Mouse (Mus musculus): ENCODE results near the gene Kif16b. TPM values are rescaled to one million over a fixed set of nuclear protein-coding genes. Genes with fewer than 3 reads are reported as not detected.

The Kif16b gene
- total and polyA plus RNA-seq, 2 experiments, result 5.8 to 18.4 TPM

DNA sequence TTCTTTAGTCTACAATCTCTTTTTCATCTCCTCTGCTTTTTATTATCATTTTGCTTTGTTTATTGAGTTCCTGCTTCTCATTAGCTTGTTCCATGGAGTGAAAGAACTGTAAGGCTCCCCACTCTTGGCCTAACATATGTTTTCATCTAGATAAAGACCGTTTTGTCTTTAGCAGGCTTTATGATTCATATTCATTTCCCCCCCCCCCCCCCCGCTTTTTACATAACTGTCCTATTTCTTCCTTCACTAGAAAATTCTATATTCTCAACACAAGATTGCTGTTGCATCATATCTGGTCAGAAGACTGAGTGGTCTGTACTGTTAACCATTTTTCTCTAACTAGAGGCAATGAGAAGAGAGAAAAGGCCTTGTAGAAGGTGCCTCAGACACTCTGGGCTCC, 137.1 kb downstream of the Kif16b start:
- Histone ChIP-seq H3K4me3 (ENCODE audit: insufficient read depth, low read depth, low read length) (no peak overlapping the region), H3K79me2 (ENCODE audit: control insufficient read depth, insufficient read depth, low read length) (no peaks in the 10 kb centered on the region), H3K27ac (replicated peaks; ENCODE audit: insufficient read depth, low read depth, low read length) (no peak overlapping the region), H3K4me1 (ENCODE audit: control insufficient read depth, insufficient read depth, low read length) (no peaks in the 10 kb centered on the region; the same call in 1 of the 2 replicates), H3K36me3 (ENCODE audit: control insufficient read depth, insufficient read depth, low read length) (no peaks in the 10 kb centered on the region), H3K9ac (ENCODE audit: low read depth, low read length) (no peak overlapping the region), H3K27me3 (ENCODE audit: control insufficient read depth, insufficient read depth, low read length) (no peaks in the 10 kb centered on the region)
- TF ChIP-seq CTCF (IDR thresholded peaks at IDR 0.05; ENCODE audit: low read depth, low read length) (no peak), POLR2A (IDR thresholded peaks at IDR 0.05; ENCODE audit: extremely low read depth, insufficient read depth, low read length) (no peak)
- 87% methylated on average over 2 of the region's 2 CpGs for WGBS
- DNase-seq (ENCODE audit: extremely low read depth, low read depth, low spot score), result no peak

DNA sequence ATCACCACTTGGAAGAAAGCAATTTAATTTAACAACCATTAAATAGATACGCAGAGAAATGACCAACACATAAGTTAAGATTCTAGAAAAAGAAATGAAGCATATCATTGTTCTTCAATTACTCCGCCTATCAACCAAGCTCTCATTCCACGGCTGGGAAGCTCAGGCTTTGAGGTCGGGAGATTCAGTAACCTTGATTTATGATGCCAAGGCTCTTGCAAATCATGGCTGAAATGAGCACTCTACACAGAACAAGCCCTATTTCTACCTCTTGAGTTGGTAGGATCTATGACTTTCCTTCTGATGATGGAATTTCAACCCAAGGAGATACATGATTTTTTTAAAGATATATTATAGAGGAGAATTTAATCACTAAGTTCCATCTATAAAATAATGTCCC, 140.5 kb downstream of the Kif16b start:
- Histone ChIP-seq H3K4me3 (ENCODE audit: insufficient read depth, low read depth, low read length) (no peak overlapping the region), H3K27ac (replicated peaks; ENCODE audit: insufficient read depth, low read depth, low read length) (no peak overlapping the region), H3K79me2 (ENCODE audit: control insufficient read depth, insufficient read depth, low read length) (no peaks in the 10 kb centered on the region), H3K9ac (ENCODE audit: low read depth, low read length) (no peak overlapping the region), H3K36me3 (ENCODE audit: control insufficient read depth, insufficient read depth, low read length) (no peaks in the 10 kb centered on the region; the same call in 1 of the 2 replicates), H3K4me1 (ENCODE audit: control insufficient read depth, insufficient read depth, low read length) (no peaks in the 10 kb centered on the region), H3K27me3 (ENCODE audit: control insufficient read depth, insufficient read depth, low read length) (no peaks in the 10 kb centered on the region)
- DNase-seq (ENCODE audit: extremely low read depth, low read depth, low spot score), result no peak
- TF ChIP-seq CTCF (IDR thresholded peaks at IDR 0.05; ENCODE audit: low read depth, low read length) (no peak), POLR2A (IDR thresholded peaks at IDR 0.05; ENCODE audit: extremely low read depth, insufficient read depth, low read length) (no peak)
- WGBS, result 88% methylated on average over 4 of the region's 4 CpGs

DNA sequence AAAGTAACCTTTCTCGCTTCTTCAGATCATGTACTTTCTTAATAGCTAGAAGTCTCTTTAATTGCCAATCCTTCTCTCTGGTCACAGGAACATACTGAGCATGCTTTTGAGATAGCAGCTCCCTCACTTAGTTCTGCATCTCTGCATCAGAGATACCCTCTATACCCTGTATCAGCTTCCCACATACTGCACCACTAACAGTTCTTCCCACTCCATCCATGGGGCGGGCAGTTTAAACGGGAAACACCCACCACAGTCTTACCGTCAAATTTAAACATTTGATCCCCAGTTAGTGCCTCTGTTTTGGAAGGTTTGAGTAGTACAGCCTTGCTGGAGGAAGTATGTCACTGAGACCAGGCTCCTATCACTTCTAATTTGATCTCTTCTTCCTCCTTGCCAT, 142.1 kb downstream of the Kif16b start:
- 95% methylated on average over 4 of the region's 4 CpGs for WGBS
- Histone ChIP-seq H3K4me3 (ENCODE audit: insufficient read depth, low read depth, low read length) (no peak overlapping the region), H3K27me3 (ENCODE audit: control insufficient read depth, insufficient read depth, low read length) (no peaks in the 10 kb centered on the region), H3K27ac (replicated peaks; ENCODE audit: insufficient read depth, low read depth, low read length) (no peak overlapping the region), H3K79me2 (ENCODE audit: control insufficient read depth, insufficient read depth, low read length) (no peaks in the 10 kb centered on the region), H3K36me3 (ENCODE audit: control insufficient read depth, insufficient read depth, low read length) (peaks cover 3% of the 10 kb centered on the region), H3K9ac (ENCODE audit: low read depth, low read length) (no peak overlapping the region), H3K4me1 (ENCODE audit: control insufficient read depth, insufficient read depth, low read length) (no peaks in the 10 kb centered on the region)
- no peak for DNase-seq (ENCODE audit: extremely low read depth, low read depth, low spot score)
- TF ChIP-seq CTCF (IDR thresholded peaks at IDR 0.05; ENCODE audit: low read depth, low read length), result no peak
- TF ChIP-seq POLR2A (IDR thresholded peaks at IDR 0.05; ENCODE audit: extremely low read depth, insufficient read depth, low read length), result no peak

DNA sequence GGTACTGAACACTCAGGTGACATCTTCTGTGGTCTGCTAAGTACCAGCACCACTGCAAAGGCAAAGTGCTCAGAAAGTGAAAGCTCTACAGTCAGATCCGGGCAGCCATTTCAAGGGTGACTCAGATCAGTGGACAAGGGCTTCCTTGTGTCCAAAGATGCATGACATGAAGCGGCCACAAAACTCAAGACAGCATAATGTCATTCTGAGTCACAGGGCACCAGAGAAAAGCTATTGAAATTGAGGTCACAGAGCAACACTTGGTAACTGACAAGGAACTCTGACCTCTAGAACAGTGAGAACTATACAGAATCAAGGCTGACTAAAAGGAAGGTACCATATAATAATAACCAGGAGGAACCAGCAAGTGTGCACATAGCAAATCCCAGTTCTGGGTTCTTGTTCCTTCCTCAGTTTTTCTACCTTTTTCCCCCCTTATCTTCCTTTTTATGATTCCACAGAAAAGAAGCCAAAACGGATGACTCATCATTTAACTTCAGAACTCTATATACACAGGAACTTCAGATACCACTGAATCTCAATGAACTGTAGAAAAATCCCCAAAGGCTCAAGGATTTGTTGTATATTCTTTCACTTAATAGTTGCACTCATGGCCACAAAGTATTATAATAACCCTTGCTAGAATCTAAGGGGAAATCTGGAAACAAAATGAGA, 143.1 kb downstream of the Kif16b start:
- Histone ChIP-seq H3K27me3 (ENCODE audit: control insufficient read depth, insufficient read depth, low read length) (no peaks in the 10 kb centered on the region), H3K27ac (replicated peaks; ENCODE audit: insufficient read depth, low read depth, low read length) (no peak overlapping the region), H3K79me2 (ENCODE audit: control insufficient read depth, insufficient read depth, low read length) (no peaks in the 10 kb centered on the region), H3K9ac (ENCODE audit: low read depth, low read length) (no peak overlapping the region), H3K36me3 (ENCODE audit: control insufficient read depth, insufficient read depth, low read length) (peaks cover 3% of the 10 kb centered on the region), H3K4me3 (ENCODE audit: insufficient read depth, low read depth, low read length) (no peak overlapping the region), H3K4me1 (ENCODE audit: control insufficient read depth, insufficient read depth, low read length) (no peaks in the 10 kb centered on the region)
- DNase-seq (ENCODE audit: extremely low read depth, low read depth, low spot score), result peak; percentile 4
- 85% methylated on average over 3 of the region's 3 CpGs for WGBS
- TF ChIP-seq CTCF (IDR thresholded peaks at IDR 0.05; ENCODE audit: low read depth, low read length) (no peak), POLR2A (IDR thresholded peaks at IDR 0.05; ENCODE audit: extremely low read depth, insufficient read depth, low read length) (no peak)

DNA sequence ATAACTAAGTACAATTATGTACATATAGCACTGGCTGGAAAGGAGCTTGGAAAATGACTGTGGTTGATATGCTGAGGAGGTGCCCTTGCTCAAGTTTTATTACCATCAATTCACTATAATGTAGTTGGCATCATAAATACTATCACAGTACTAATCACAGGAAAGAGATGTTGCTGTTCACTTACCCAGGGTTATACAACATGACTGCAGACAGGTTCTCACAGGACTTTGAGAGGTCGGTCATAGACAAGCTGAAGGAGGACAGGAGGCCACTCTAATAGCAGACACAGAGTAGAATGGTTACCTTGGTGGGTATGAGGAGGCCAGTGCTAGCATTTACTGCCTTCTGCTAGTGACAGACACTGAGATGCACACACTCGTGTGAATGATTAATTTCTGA, 162.0 kb downstream of the Kif16b start:
- DNase-seq (ENCODE audit: extremely low read depth, low read depth, low spot score), result no peak
- no peak for TF ChIP-seq POLR2A (IDR thresholded peaks at IDR 0.05; ENCODE audit: extremely low read depth, insufficient read depth, low read length)
- no peak for TF ChIP-seq CTCF (IDR thresholded peaks at IDR 0.05; ENCODE audit: low read depth, low read length)
- H3K4me3 ChIP-seq (ENCODE audit: insufficient read depth, low read depth, low read length), result no peak overlapping the region
- no peaks in the 10 kb centered on the region for H3K4me1 ChIP-seq (ENCODE audit: control insufficient read depth, insufficient read depth, low read length)
- H3K9ac ChIP-seq (ENCODE audit: low read depth, low read length), result no peak overlapping the region
- no peak overlapping the region for H3K27ac ChIP-seq (replicated peaks; ENCODE audit: insufficient read depth, low read depth, low read length)
- 82% methylated on average over 2 of the region's 2 CpGs for WGBS
- no peaks in the 10 kb centered on the region for H3K27me3 ChIP-seq (ENCODE audit: control insufficient read depth, insufficient read depth, low read length)
- H3K36me3 ChIP-seq (ENCODE audit: control insufficient read depth, insufficient read depth, low read length), result peaks cover 10% of the 10 kb centered on the region
- no peaks in the 10 kb centered on the region for H3K79me2 ChIP-seq (ENCODE audit: control insufficient read depth, insufficient read depth, low read length)

DNA sequence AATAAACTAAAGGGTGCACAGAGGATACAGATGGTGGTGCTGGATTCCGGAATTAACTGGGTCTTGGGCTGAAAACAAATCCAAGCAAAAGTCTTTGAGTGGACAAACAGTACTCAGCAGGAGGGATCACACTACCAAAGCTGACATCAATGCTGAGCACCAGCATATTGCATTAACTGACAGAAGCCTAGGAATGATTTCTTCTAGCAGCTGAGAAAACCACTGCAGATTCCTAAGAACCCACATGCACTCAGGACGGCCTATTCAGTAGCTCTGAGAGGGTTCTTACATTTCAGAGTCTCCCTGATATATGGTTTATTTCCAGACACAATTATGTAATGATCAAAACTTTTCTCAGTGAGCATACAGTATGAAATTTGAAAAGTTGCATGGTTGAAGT, 162.8 kb downstream of the Kif16b start:
- H3K4me1 ChIP-seq (ENCODE audit: control insufficient read depth, insufficient read depth, low read length), result no peaks in the 10 kb centered on the region
- 96% methylated on average over 2 of the region's 2 CpGs for WGBS
- no peaks in the 10 kb centered on the region for H3K27me3 ChIP-seq (ENCODE audit: control insufficient read depth, insufficient read depth, low read length)
- H3K4me3 ChIP-seq (ENCODE audit: insufficient read depth, low read depth, low read length), result no peak overlapping the region
- DNase-seq (ENCODE audit: extremely low read depth, low read depth, low spot score), result no peak
- H3K79me2 ChIP-seq (ENCODE audit: control insufficient read depth, insufficient read depth, low read length), result no peaks in the 10 kb centered on the region
- TF ChIP-seq CTCF (IDR thresholded peaks at IDR 0.05; ENCODE audit: low read depth, low read length), result no peak
- no peak for TF ChIP-seq POLR2A (IDR thresholded peaks at IDR 0.05; ENCODE audit: extremely low read depth, insufficient read depth, low read length)
- H3K27ac ChIP-seq (replicated peaks; ENCODE audit: insufficient read depth, low read depth, low read length), result no peak overlapping the region
- peaks cover 8% of the 10 kb centered on the region for H3K36me3 ChIP-seq (ENCODE audit: control insufficient read depth, insufficient read depth, low read length)
- H3K9ac ChIP-seq (ENCODE audit: low read depth, low read length), result no peak overlapping the region

All from liver, adult 2 months (tissue).